Comparison of ENCODE assay signal across 8 mouse cellular contexts in the genomic region with DNA sequence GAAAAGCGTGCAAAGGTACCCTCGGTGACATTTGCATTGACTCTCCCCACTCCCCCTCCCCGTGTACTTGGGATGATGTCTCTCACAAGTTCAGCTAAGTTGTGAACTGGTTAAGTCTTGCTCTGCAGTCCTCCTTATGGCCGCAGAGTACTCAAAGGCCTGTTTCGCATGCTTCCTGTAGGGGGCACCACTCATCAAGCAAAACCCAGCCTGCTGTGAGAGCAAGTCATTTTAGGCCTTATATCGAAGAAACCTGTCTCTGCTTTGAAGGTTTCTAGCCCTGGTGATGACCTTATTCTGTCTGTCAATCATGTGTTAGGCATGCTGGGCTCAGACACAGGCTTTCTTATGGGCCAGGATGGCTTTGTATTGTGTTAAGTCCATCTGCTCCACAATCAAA.
A peak's percentile ranks its signal among the peaks of the same experiment; 100 is the strongest.
DNase-seq lines count a peak whose midpoint lies in the region; ATAC-seq and TF ChIP-seq lines count a peak whose summit lies in the region.

No protein-coding gene starts in this region.

- TF ChIP-seq CTCF in small intestine, adult 2 months (IDR thresholded peaks at IDR 0.05; ENCODE audit: extremely low read depth, insufficient read length, insufficient replicate concordance, low read depth, low read length) = peak; percentile 67; the same call in 1 of the 2 replicates

- no peak for TF ChIP-seq POLR2A in small intestine, adult 2 months (IDR thresholded peaks at IDR 0.05; ENCODE audit: low read depth, low read length)

- H3K9me3 ChIP-seq in forebrain, embryonic 10.5 days = no peaks in the 10 kb centered on the region
- no peaks in the 10 kb centered on the region for H3K9me3 ChIP-seq in forebrain, embryonic 12.5 days
- no peaks in the 10 kb centered on the region for H3K9me3 ChIP-seq in neural tube, embryonic 15.5 days (replicated peaks)
- H3K9me3 ChIP-seq in heart, embryonic 10.5 days = no peaks in the 10 kb centered on the region

- no peak overlapping the region for H3K27ac ChIP-seq in forebrain, embryonic 10.5 days
- H3K27ac ChIP-seq in forebrain, embryonic 12.5 days = no peak overlapping the region
- H3K27ac ChIP-seq in neural tube, embryonic 15.5 days (replicated peaks) = no peak overlapping the region
- no peak overlapping the region for H3K27ac ChIP-seq in small intestine, adult 2 months (ENCODE audit: insufficient read depth, low read depth, low read length)
- H3K27ac ChIP-seq in heart, embryonic 10.5 days = no peak overlapping the region

- H3K27me3 ChIP-seq in forebrain, embryonic 10.5 days (ENCODE audit: poor library complexity, severe bottlenecking) = no peaks in the 10 kb centered on the region
- no peaks in the 10 kb centered on the region for H3K27me3 ChIP-seq in forebrain, embryonic 12.5 days
- no peaks in the 10 kb centered on the region for H3K27me3 ChIP-seq in neural tube, embryonic 15.5 days (replicated peaks)
- H3K27me3 ChIP-seq in small intestine, adult 2 months (ENCODE audit: control insufficient read depth, insufficient read depth, low read length) = no peaks in the 10 kb centered on the region
- no peaks in the 10 kb centered on the region for H3K27me3 ChIP-seq in heart, embryonic 10.5 days (ENCODE audit: insufficient read depth, poor library complexity, severe bottlenecking)

- peak; percentile 30 for DNase-seq in forebrain, embryonic 10.5 days (ENCODE audit: extremely low spot score, low spot score)
- DNase-seq in neural tube, embryonic 10.5 days (ENCODE audit: extremely low spot score, low spot score) = peak; percentile 35
- DNase-seq in heart, embryonic 10.5 days (ENCODE audit: low spot score) = no peak
- no peak for DNase-seq in left cerebral cortex, adult 9 months (ENCODE audit: low spot score in 2 of 2)

- no peak overlapping the region for H3K4me3 ChIP-seq in forebrain, embryonic 10.5 days
- no peak overlapping the region for H3K4me3 ChIP-seq in forebrain, embryonic 12.5 days (replicated peaks)
- H3K4me3 ChIP-seq in neural tube, embryonic 15.5 days (replicated peaks) = no peak overlapping the region
- no peak overlapping the region for H3K4me3 ChIP-seq in small intestine, adult 2 months (ENCODE audit: low read depth, low read length)
- H3K4me3 ChIP-seq in heart, embryonic 10.5 days = no peak overlapping the region

- 52% methylated on average over 6 of the region's 6 CpGs for WGBS in forebrain, embryonic 10.5 days
- WGBS in forebrain, embryonic 12.5 days = 57% methylated on average over 6 of the region's 6 CpGs
- 60% methylated on average over 6 of the region's 6 CpGs for WGBS in neural tube, embryonic 15.5 days
- 60% methylated on average over 6 of the region's 6 CpGs for WGBS in small intestine, adult 2 months
- 41% methylated on average over 6 of the region's 6 CpGs for WGBS in heart, embryonic 10.5 days

- no peak overlapping the region for H3K4me2 ChIP-seq in forebrain, embryonic 12.5 days
- no peak overlapping the region for H3K4me2 ChIP-seq in neural tube, embryonic 15.5 days

- H3K9ac ChIP-seq in forebrain, embryonic 12.5 days = no peak overlapping the region
- no peak overlapping the region for H3K9ac ChIP-seq in neural tube, embryonic 15.5 days (replicated peaks)

- H3K4me1 ChIP-seq in forebrain, embryonic 10.5 days = peaks cover 13% of the 10 kb centered on the region
- H3K4me1 ChIP-seq in forebrain, embryonic 12.5 days = peaks cover 7% of the 10 kb centered on the region
- 0 out of 2 replicates have a peak, but pooled peaks cover 5% of the 10 kb centered on the region for H3K4me1 ChIP-seq in neural tube, embryonic 15.5 days
- H3K4me1 ChIP-seq in small intestine, adult 2 months (ENCODE audit: control insufficient read depth, insufficient read depth, insufficient read length, low read length) = peaks cover 3% of the 10 kb centered on the region; the same call in 1 of the 2 replicates
- no peaks in the 10 kb centered on the region for H3K4me1 ChIP-seq in heart, embryonic 10.5 days

- ATAC-seq in forebrain, embryonic 12.5 days (ENCODE audit: low FRiP score) = no peak
- no peak for ATAC-seq in neural tube, embryonic 15.5 days (ENCODE audit: low FRiP score)
- peak; percentile 75 to 80 for ATAC-seq in hematopoietic stem cell, adult 5-6 weeks (replicated peaks in 1 of 2; ENCODE audit: insufficient read depth in 1 of 2, low FRiP score in 2 of 2, low TSS enrichment in 1 of 2, low read depth in 1 of 2, poor library complexity in 2 of 2, severe bottlenecking in 2 of 2)

- no peaks in the 10 kb centered on the region for H3K36me3 ChIP-seq in forebrain, embryonic 10.5 days (replicated peaks)
- no peaks in the 10 kb centered on the region for H3K36me3 ChIP-seq in forebrain, embryonic 12.5 days (replicated peaks)
- H3K36me3 ChIP-seq in neural tube, embryonic 15.5 days = no peaks in the 10 kb centered on the region; the same call in 1 of the 2 replicates
- no peaks in the 10 kb centered on the region; the same call in 1 of the 2 replicates for H3K36me3 ChIP-seq in small intestine, adult 2 months (ENCODE audit: control insufficient read depth, insufficient read depth, low read length)
- H3K36me3 ChIP-seq in heart, embryonic 10.5 days = no peaks in the 10 kb centered on the region

Comparison
In these comparisons a context has a peak if more than half of its experiments do, and no peak if none do; other contexts are left out.
1. DNase-seq: peak in forebrain, embryonic 10.5 days (single experiment) and neural tube, embryonic 10.5 days (single experiment); none in heart, embryonic 10.5 days (single experiment) and left cerebral cortex, adult 9 months (0 of 2).
2. ATAC-seq: peak in hematopoietic stem cell, adult 5-6 weeks (2 of 2); none in forebrain, embryonic 12.5 days (single experiment) and neural tube, embryonic 15.5 days (single experiment).